Mouse (Mus musculus) macrophage (primary cell): Measurements from ENCODE around the gene Irx2. TPM values are rescaled to one million over a fixed set of nuclear protein-coding genes. Genes with fewer than 3 reads are reported as not detected.

ENCODE experiments used
- H3K27ac ChIP-seq: fragments of 350-480 bp; formaldehyde crosslinking; 2 replicates; pipeline ENCODE4 v1.9.0; 2021
- H3K36me3 ChIP-seq: fragments of 350-480 bp; formaldehyde crosslinking; 2 replicates; pipeline ENCODE4 v1.9.0; 2021; ENCODE audit errors: inconsistent target
- H3K4me3 ChIP-seq: fragments of 350-480 bp; formaldehyde crosslinking; 2 replicates; pipeline ENCODE4 v1.9.0; 2021; ENCODE audit errors: inconsistent target
- H3K79me2 ChIP-seq: fragments of 350-480 bp; formaldehyde crosslinking; 2 replicates; pipeline ENCODE4 v1.9.0; 2021; ENCODE audit errors: inconsistent target
- WGBS: methylation state at CpG from one replicate; pipeline ENCODE4 v1.1.7; 2026; ENCODE audit warnings: inconsistent platforms; ENCODE audit not compliant: missing documents; 5-methylcytosine and 5-hydroxymethylcytosine counted together
- polyA plus RNA-seq: library from polyadenylated mRNA; stranded (reverse); fragments of 250-400 nt; gene quantifications from 3 replicates; pipeline ENCODE4 v1.2.4, GENCODE M21; 2018; ENCODE audit warnings: inconsistent platforms
- total RNA-seq, 78 experiments: library from RNA; depleted of rRNA; stranded (reverse); fragments of 250-400 nt; gene quantifications; 1 replicate in 9 of 78; 2 replicates in 24 of 78; 3 replicates in 43 of 78; 4 replicates in 2 of 78; pipeline ENCODE4 v1.2.4; 2018; ENCODE audit warnings: inconsistent platforms in 56 of 78

Gene Irx2
- 1 to 10 TPM in 1 of 26 experiments, not detected in 25; 2.3 TPM for total RNA-seq (2018; cell fraction: chromatin; rRNA removed)
- not detected for total RNA-seq (2018; cell fraction: cytosol; rRNA removed)
- total RNA-seq (2018; cell fraction: nucleus; rRNA removed) = not detected
- polyA plus RNA-seq = not detected in 3 replicates

DNA sequence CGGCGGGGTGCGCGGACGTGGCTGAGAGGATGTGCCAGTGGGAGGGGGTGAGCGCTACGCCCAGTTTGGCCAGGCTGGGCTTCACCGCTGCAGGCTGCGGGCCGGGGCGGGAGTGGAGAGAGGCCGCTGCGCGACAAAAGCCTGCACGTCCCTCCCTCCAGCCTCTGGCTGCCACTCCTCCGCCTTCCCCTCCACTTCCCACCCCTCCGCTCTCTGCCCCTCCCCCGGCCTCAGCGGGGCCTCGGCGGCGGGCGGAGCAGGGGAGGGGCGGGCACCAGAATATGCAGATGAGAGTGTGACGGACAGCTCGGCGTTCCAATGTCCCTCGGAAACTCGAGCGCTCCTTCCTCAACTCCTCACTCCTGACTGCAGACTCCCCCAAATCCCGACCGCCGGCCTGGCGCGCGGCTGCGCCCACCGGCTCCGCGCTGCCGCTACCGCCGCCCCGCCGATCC is at the start of gene Irx2:
TSS of gene Irx2 (plus strand) at position 359 of the 455 bp plus-strand sequence.
- Histone ChIP-seq H3K36me3 (no peaks in the 10 kb centered on the region), H3K4me3 (no peak within 1 kb of the TSS), H3K27ac (no peak within 1 kb of the TSS), H3K79me2 (no peaks in the 10 kb centered on the region)
- 2% methylated on average over 41 of the region's 45 CpGs for WGBS

DNA sequence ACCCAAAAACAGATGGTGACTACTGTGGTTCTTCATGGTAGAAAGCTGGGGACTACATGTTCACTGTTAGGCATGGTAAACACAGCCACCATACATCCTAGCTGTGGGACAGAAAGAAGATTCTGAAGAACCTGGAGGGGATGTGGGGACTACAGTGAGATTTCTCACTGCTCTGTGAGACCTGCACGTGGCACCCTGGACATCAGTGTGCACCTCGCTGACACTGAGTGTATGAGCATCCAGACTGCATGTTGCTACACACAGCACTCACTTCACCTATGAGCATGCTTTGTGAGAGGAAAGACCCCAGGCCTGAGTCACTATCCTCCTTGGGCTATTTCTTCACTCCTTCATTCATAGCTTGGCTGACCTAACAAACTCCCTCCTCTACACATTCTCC is 47.3 kb upstream of the Irx2 start:
- WGBS = 95% methylated on average over 2 of the region's 2 CpGs
- Histone ChIP-seq H3K79me2 (no peaks in the 10 kb centered on the region), H3K4me3 (no peak overlapping the region), H3K27ac (no peak overlapping the region), H3K36me3 (no peaks in the 10 kb centered on the region)

DNA sequence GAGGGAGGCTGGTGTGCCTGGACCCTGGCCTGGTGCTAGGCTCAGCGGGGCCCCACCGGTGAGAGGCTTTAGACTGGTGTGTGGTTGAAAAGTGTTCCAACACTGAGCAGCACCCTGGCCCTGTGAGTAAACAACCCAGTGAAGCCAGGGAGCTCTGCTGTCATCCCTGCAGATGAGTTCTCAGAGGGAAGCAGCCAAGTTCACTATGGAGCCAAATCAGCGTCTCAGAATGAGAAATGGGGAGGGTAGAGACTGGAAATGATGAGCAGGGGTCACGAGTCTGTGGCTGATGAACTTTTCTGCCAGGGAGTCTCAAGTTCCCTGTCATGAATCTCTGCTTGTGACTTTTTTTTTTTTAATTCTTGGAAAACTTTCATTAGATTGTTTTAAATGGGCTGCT is 36.1 kb upstream of the Irx2 start:
- no peak overlapping the region for H3K27ac ChIP-seq
- H3K4me3 ChIP-seq = no peak overlapping the region
- H3K79me2 ChIP-seq = no peaks in the 10 kb centered on the region
- 52% methylated on average over 4 of the region's 4 CpGs for WGBS
- no peaks in the 10 kb centered on the region for H3K36me3 ChIP-seq

GRCm38 (mm10) chr13:72593310-72593709 is 35.3 kb upstream of the Irx2 start:
- H3K27ac ChIP-seq = no peak overlapping the region
- WGBS = 88% methylated on average over 6 of the region's 6 CpGs
- no peaks in the 10 kb centered on the region for H3K79me2 ChIP-seq
- H3K4me3 ChIP-seq = no peak overlapping the region
- H3K36me3 ChIP-seq = no peaks in the 10 kb centered on the region

DNA sequence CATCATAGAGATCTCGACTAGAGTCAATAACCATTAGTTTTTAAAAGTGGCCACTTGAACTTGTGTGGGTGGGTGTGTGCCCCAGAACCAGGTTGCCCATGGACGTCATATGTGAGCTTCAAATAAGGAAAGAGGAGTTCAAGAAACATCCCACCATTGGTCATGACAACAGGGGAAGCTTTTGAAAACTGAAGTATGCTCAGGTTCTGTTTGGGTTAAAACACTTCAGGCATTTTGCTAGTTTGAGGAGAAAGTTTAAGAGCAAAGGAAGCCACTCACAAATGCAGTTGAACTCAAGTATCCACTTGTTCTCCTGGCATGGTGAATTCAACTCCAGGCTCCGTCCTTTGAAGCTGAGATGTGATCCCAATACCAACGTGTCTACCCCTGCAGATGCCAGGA is 34.9 kb upstream of the Irx2 start:
- 71% methylated on average over 4 of the region's 4 CpGs for WGBS
- H3K4me3 ChIP-seq = no peak overlapping the region
- H3K79me2 ChIP-seq = no peaks in the 10 kb centered on the region
- no peak overlapping the region for H3K27ac ChIP-seq
- H3K36me3 ChIP-seq = no peaks in the 10 kb centered on the region

- WGBS = 77% methylated on average over 3 of the region's 3 CpGs
- no peak overlapping the region for H3K27ac ChIP-seq
- H3K79me2 ChIP-seq = no peaks in the 10 kb centered on the region
- no peak overlapping the region for H3K4me3 ChIP-seq
- H3K36me3 ChIP-seq = no peaks in the 10 kb centered on the region
These were observed 29.4 kb upstream of the Irx2 start for GRCm38 (mm10) chr13:72599254-72599653.

- no peaks in the 10 kb centered on the region for H3K36me3 ChIP-seq
- H3K79me2 ChIP-seq = no peaks in the 10 kb centered on the region
- no peak overlapping the region for H3K27ac ChIP-seq
- no peak overlapping the region for H3K4me3 ChIP-seq
- WGBS = 70% methylated on average over 16 of the region's 16 CpGs
These were observed 19.9 kb upstream of the Irx2 start for GRCm38 (mm10) chr13:72608706-72609105.

GRCm38 (mm10) chr13:72610277-72610676 is 18.3 kb upstream of the Irx2 start:
- Histone ChIP-seq H3K36me3 (no peaks in the 10 kb centered on the region), H3K4me3 (no peak overlapping the region), H3K27ac (no peak overlapping the region), H3K79me2 (no peaks in the 10 kb centered on the region)
- WGBS = 93% methylated on average over 2 of the region's 2 CpGs

- WGBS = 3% methylated on average over 46 of the region's 46 CpGs
- Histone ChIP-seq H3K4me3 (peak overlapping the region; percentile 0; the same call in 1 of the 2 replicates), H3K27ac (no peak overlapping the region), H3K79me2 (no peaks in the 10 kb centered on the region), H3K36me3 (no peaks in the 10 kb centered on the region)
These were observed 4.4 kb upstream of the Irx2 start for GRCm38 (mm10) chr13:72623926-72624846.

GRCm38 (mm10) chr13:72624847-72625170 is 3.8 kb upstream of the Irx2 start:
- Histone ChIP-seq H3K36me3 (no peaks in the 10 kb centered on the region), H3K79me2 (no peaks in the 10 kb centered on the region), H3K27ac (no peak overlapping the region), H3K4me3 (peak overlapping the region; percentile 0; the same call in 1 of the 2 replicates)
- WGBS = 2% methylated on average over 6 of the region's 6 CpGs

DNA sequence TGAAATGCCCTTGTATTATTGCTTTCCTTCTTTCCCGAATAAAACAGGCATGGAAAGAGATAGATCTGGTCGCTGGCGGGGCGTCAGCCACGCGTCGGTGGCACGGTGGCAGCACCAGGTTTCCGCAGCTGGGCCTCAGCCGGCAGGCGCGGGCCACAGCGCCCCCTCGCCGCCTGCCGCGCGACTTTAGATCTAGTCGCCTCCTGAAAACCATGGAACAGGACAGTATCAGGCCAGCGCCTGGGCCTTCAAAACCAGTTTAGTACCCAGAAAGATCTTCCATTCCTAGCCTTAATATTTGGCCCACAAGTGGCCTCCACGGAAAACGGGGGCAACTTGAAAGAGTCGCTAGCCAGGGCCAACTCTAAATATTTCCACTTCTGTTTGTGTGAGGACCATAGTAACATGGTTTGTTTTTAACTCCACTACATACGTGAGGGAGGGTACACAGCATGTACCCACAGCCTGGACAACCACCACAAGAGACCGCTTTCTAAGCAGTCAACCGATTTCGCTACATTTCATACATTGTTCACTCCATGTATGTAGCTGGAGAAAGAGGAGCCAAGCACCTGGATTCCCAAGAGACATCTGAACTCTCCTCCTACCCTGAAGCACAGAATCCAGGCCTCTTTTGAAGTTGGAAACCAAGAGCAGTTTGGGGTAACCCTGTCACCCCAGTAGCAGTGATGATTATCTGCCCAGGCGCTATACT is 3.2 kb upstream of the Irx2 start:
- H3K79me2 ChIP-seq = no peaks in the 10 kb centered on the region
- no peak overlapping the region for H3K27ac ChIP-seq
- no peaks in the 10 kb centered on the region for H3K36me3 ChIP-seq
- no peak overlapping the region for H3K4me3 ChIP-seq
- WGBS = 11% methylated on average over 28 of the region's 28 CpGs

DNA sequence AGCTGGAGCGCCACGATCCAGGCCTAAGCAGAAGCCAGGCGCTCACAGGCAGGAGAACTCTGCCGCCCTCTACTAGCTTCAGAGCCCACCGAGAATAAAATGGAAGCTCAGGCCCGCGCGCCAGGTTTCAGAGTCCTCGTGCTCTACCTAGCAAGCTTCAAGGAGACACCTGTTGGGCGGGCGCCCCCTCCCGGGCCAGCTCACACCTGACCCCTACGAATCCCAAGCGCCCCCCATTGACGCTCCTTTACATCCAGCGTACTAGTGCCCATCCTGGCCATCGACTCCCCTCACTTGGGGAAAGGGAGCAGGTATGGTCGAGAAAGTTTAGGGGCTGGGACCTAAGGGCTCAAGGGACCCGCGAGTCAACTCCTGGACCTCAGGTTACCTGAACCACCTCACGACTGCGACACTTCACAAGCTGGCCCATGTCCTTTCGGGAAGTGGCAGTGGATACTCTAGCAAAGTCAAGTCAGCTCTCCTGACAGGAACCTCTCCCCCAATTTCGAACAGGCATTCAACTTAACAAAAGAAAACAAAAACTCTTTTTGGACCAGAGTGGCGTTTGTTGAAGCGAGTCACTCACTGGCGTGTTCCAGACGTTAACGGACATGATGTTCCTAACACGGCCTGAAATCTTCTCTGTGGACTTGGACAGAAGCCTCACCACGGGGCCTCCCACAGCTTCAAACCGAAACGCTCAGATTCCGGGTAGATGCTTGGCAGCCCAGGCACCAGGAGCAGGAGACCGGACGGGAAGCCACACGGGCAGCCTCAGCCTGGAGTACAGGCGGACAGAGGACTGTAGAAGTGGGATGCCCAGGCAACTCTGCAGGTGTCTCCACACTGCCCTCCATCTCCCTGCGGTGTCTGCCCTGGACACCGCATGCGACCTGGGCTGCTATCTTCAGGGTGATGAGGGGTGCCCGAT is 964 bp upstream of the Irx2 start:
- Histone ChIP-seq H3K79me2 (no peaks in the 10 kb centered on the region), H3K4me3 (no peak overlapping the region), H3K27ac (no peak overlapping the region), H3K36me3 (no peaks in the 10 kb centered on the region)
- WGBS = 4% methylated on average over 42 of the region's 42 CpGs

DNA sequence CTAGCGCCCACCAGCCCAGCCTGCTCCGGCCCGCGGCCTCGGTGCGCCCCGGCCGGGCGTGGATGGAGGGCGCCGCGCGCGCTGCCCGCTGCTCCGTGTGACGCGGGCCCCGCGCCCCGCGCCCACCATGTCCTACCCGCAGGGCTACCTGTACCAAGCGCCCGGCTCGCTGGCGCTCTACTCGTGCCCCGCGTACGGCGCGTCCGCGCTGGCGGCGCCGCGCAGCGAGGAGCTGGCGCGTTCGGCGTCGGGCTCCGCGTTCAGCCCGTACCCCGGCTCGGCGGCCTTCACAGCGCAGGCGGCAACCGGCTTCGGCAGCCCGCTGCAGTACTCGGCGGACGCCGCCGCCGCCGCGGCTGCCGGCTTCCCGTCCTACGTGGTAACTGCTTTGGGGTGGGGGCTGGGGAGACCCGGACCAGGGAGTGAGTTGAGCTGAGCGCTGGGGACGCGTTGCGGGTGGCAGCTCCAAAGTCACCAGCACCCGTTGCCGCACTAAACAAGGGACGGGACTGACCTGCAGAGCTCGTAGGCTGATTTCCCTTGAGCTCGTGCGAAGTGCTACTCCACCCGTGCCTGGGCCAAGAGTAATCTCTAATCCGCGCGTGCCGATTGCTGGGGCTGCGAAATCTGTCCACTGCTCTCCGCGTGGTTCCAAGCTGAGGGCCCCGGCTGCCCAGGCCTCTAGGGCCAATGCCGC is 463 bp downstream of the Irx2 start:
- H3K4me3 ChIP-seq = no peak overlapping the region
- H3K36me3 ChIP-seq = no peaks in the 10 kb centered on the region
- H3K27ac ChIP-seq = no peak overlapping the region
- H3K79me2 ChIP-seq = no peaks in the 10 kb centered on the region
- WGBS = 2% methylated on average over 70 of the region's 88 CpGs

DNA sequence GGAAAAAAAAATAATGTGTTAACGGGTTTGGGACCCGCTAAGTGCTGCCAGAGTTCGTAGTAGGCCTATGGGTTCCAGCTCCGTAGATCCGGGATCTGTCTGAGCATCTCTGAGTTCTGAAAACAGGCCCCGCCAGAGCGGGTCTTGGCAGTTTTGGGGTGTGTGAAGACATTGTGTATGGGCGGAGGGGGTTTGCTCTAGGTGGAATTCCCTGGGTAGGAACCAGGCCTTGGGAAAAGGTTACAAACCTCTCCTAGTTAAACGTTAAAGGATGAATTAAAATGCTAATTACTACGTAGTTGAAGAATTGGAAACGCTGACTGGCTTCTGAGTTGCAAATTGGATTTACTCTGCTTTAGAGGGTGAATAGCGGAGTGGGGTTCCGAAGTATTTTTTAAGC is 1.2 kb downstream of the Irx2 start:
- no peaks in the 10 kb centered on the region for H3K36me3 ChIP-seq
- no peak overlapping the region for H3K4me3 ChIP-seq
- H3K79me2 ChIP-seq = no peaks in the 10 kb centered on the region
- no peak overlapping the region for H3K27ac ChIP-seq
- 15% methylated on average over 13 of the region's 13 CpGs for WGBS
